Mouse (Mus musculus): ENCODE measurements around the gene Reg3b. TPM values are rescaled to one million over a fixed set of nuclear protein-coding genes. Genes with fewer than 3 reads are reported as not detected.

Gene Reg3b
- polyA plus RNA-seq, 1 experiment from 2014 or later: not detected

Other genes with a start within 250 kb of the Reg3b start
- gene Reg3d, start 8.2 kb downstream of the Reg3b start, polyA plus RNA-seq (2016; fragmentation: Nextera tagmentation; extraction: Ambion mirVana): not detected in 2 replicates
- gene Reg3a, start 10.1 kb downstream of the Reg3b start, polyA plus RNA-seq (2016; fragmentation: Nextera tagmentation; extraction: Ambion mirVana): not detected in 2 replicates
- not detected in 2 replicates for gene Reg2, start 25.0 kb downstream of the Reg3b start, polyA plus RNA-seq (2016; fragmentation: Nextera tagmentation; extraction: Ambion mirVana)
- not detected in 2 replicates for gene Reg1, start 52.1 kb downstream of the Reg3b start, polyA plus RNA-seq (2016; fragmentation: Nextera tagmentation; extraction: Ambion mirVana)
- not detected in 2 replicates for gene Reg3g, start 98.2 kb downstream of the Reg3b start, polyA plus RNA-seq (2016; fragmentation: Nextera tagmentation; extraction: Ambion mirVana)